8 mouse cellular contexts compared by ENCODE assay signal in genomic region chr16:10313646-10314088, GRCm38 (mm10). TPM values are rescaled to one million over a fixed set of nuclear protein-coding genes. Genes with fewer than 3 reads are reported as not detected.
DNase-seq lines count a peak whose midpoint lies in the region; ATAC-seq and TF ChIP-seq lines count a peak whose summit lies in the region.

TSS of gene Emp2 (minus strand) at chr16:10313968.

- no peak within 1 kb of the TSS for H3K27ac ChIP-seq in intestine, postnatal 0 days (ENCODE audit: low read depth, low read length)
- H3K27ac ChIP-seq in limb, embryonic 14.5 days (replicated peaks; ENCODE audit: low read depth, low read length): no peak within 1 kb of the TSS
- H3K27ac ChIP-seq in midbrain, embryonic 15.5 days: no peak within 1 kb of the TSS

- ATAC-seq in granulocyte monocyte progenitor cell, adult 5-6 weeks (replicated peaks; ENCODE audit: poor library complexity, severe bottlenecking): peak; percentile 60
- peak; percentile 74 for ATAC-seq in intestine, postnatal 0 days
- ATAC-seq in limb, embryonic 14.5 days (ENCODE audit: low FRiP score, low read depth): peak; percentile 86
- ATAC-seq in midbrain, embryonic 15.5 days (replicated peaks): peak; percentile 75

- no peaks in the 10 kb centered on the region for H3K9me3 ChIP-seq in intestine, postnatal 0 days (ENCODE audit: control insufficient read depth)
- H3K9me3 ChIP-seq in limb, embryonic 14.5 days (ENCODE audit: control insufficient read depth, low read length): no peaks in the 10 kb centered on the region
- no peaks in the 10 kb centered on the region for H3K9me3 ChIP-seq in midbrain, embryonic 15.5 days

- H3K4me1 ChIP-seq in intestine, postnatal 0 days (replicated peaks; ENCODE audit: control insufficient read depth, insufficient read depth, low read length): peaks cover 4% of the 10 kb centered on the region; the same call in 1 of the 2 replicates
- peaks cover 20% of the 10 kb centered on the region; the same call in 1 of the 2 replicates for H3K4me1 ChIP-seq in limb, embryonic 14.5 days (ENCODE audit: control insufficient read depth, insufficient read depth, low read length)
- peaks cover 11% of the 10 kb centered on the region for H3K4me1 ChIP-seq in midbrain, embryonic 15.5 days

- no peaks in the 10 kb centered on the region for H3K36me3 ChIP-seq in intestine, postnatal 0 days (ENCODE audit: control insufficient read depth, insufficient read depth)
- H3K36me3 ChIP-seq in limb, embryonic 14.5 days (ENCODE audit: control insufficient read depth, insufficient read depth, low read length): no peaks in the 10 kb centered on the region
- no peaks in the 10 kb centered on the region for H3K36me3 ChIP-seq in midbrain, embryonic 15.5 days (replicated peaks)

- H3K4me3 ChIP-seq in intestine, postnatal 0 days (ENCODE audit: low read depth, low read length): peak within 1 kb of the TSS; percentile 50
- peak within 1 kb of the TSS; percentile 59 for H3K4me3 ChIP-seq in limb, embryonic 14.5 days (replicated peaks; ENCODE audit: low read length)
- peak within 1 kb of the TSS; percentile 45 for H3K4me3 ChIP-seq in midbrain, embryonic 15.5 days

- peak; percentile 89 for DNase-seq in NIH3T3 (ENCODE audit: low read depth)
- DNase-seq in embryo, embryonic 10 days (ENCODE audit: low spot score): peak; percentile 55
- peak; percentile 64 for DNase-seq in limb, embryonic 14.5 days (ENCODE audit: low spot score)
- peak; percentile 65 to 76 for DNase-seq in urinary bladder, adult 18-20 months (ENCODE audit: low spot score in 2 of 2)
- DNase-seq in cerebellum, postnatal 14 days: no peak

- no peak for TF ChIP-seq CTCF in intestine, postnatal 0 days (IDR thresholded peaks at IDR 0.05; ENCODE audit: low read depth)

- peak within 1 kb of the TSS; percentile 42 for H3K9ac ChIP-seq in intestine, postnatal 0 days (ENCODE audit: low read depth, low read length)
- peak within 1 kb of the TSS; percentile 66 for H3K9ac ChIP-seq in limb, embryonic 14.5 days (ENCODE audit: low read depth, low read length, severe bottlenecking)
- peak within 1 kb of the TSS; percentile 52; the same call in 1 of the 2 replicates for H3K9ac ChIP-seq in midbrain, embryonic 15.5 days

- no peaks in the 10 kb centered on the region for H3K27me3 ChIP-seq in intestine, postnatal 0 days (replicated peaks; ENCODE audit: control insufficient read depth, insufficient read depth, low read length)
- H3K27me3 ChIP-seq in limb, embryonic 14.5 days (ENCODE audit: control insufficient read depth, insufficient read depth, low read length): no peaks in the 10 kb centered on the region
- H3K27me3 ChIP-seq in midbrain, embryonic 15.5 days (replicated peaks): peaks cover 14% of the 10 kb centered on the region

- peak within 1 kb of the TSS; percentile 90 for H3K4me2 ChIP-seq in intestine, postnatal 0 days (replicated peaks; ENCODE audit: low read depth)
- peak within 1 kb of the TSS; percentile 85 for H3K4me2 ChIP-seq in limb, embryonic 14.5 days (replicated peaks; ENCODE audit: low read depth, low read length, severe bottlenecking)
- H3K4me2 ChIP-seq in midbrain, embryonic 15.5 days: peak within 1 kb of the TSS; percentile 92

- TF ChIP-seq POLR2A in limb, embryonic 14.5 days (IDR thresholded peaks at IDR 0.05; ENCODE audit: borderline replicate concordance, extremely low read depth, insufficient read depth, insufficient read length): no peak

- under 1% methylated on average over 25 of the region's 40 CpGs for WGBS in intestine, postnatal 0 days
- 0% methylated on average over 9 of the region's 40 CpGs for WGBS in limb, embryonic 14.5 days
- WGBS in midbrain, embryonic 15.5 days: 0% methylated on average over 38 of the region's 40 CpGs

RNA-seq across cellular contexts. Expression of gene Emp2, which starts in this region (rescaled TPM):
- total RNA-seq in granulocyte monocyte progenitor cell, adult 5-6 weeks (2014; fragmentation: Nextera tagmentation): not detected in 2 replicates
- total RNA-seq in granulocyte monocyte progenitor cell, adult 5-6 weeks (2017): not detected in 2 replicates
- 8.7 and 9.5 TPM in 2 replicates for polyA plus RNA-seq in intestine, postnatal 0 days (2015; fragmentation: Nextera tagmentation; extraction: Ambion mirVana)
- 33.9 and 35.2 TPM in 2 replicates for polyA plus RNA-seq in limb, embryonic 14.5 days (2012; rRNA removed)
- polyA plus RNA-seq in limb, embryonic 14.5 days (2014; fragmentation: Nextera tagmentation; extraction: Ambion mirVana): 39.2 and 41.7 TPM in 2 replicates
- 10.7 and 11.0 TPM in 2 replicates for polyA plus RNA-seq in midbrain, embryonic 15.5 days (2015; fragmentation: Nextera tagmentation; extraction: Ambion mirVana)

Comparison
In these comparisons a context has a peak if more than half of its experiments do, and no peak if none do; other contexts are left out.
1. Peak in ATAC-seq in granulocyte monocyte progenitor cell, adult 5-6 weeks; RNA of the gene not detected or under 1 TPM.
2. DNase-seq: peak in NIH3T3 (single experiment), embryo, embryonic 10 days (single experiment), limb, embryonic 14.5 days (single experiment) and urinary bladder, adult 18-20 months (2 of 2); none in cerebellum, postnatal 14 days (0 of 2).
3. Peak in every context shown above with its lines, with median percentiles within 50 percentile points of each other: ATAC-seq, H3K4me2 ChIP-seq, H3K4me3 ChIP-seq and H3K9ac ChIP-seq.